Mouse (Mus musculus): ENCODE data around the gene Smim26. TPM values are rescaled to one million over a fixed set of nuclear protein-coding genes. Genes with fewer than 3 reads are reported as not detected.

The Smim26 gene
- polyA plus RNA-seq, 1 experiment from 2014 or later: 31.9 TPM

DNA sequence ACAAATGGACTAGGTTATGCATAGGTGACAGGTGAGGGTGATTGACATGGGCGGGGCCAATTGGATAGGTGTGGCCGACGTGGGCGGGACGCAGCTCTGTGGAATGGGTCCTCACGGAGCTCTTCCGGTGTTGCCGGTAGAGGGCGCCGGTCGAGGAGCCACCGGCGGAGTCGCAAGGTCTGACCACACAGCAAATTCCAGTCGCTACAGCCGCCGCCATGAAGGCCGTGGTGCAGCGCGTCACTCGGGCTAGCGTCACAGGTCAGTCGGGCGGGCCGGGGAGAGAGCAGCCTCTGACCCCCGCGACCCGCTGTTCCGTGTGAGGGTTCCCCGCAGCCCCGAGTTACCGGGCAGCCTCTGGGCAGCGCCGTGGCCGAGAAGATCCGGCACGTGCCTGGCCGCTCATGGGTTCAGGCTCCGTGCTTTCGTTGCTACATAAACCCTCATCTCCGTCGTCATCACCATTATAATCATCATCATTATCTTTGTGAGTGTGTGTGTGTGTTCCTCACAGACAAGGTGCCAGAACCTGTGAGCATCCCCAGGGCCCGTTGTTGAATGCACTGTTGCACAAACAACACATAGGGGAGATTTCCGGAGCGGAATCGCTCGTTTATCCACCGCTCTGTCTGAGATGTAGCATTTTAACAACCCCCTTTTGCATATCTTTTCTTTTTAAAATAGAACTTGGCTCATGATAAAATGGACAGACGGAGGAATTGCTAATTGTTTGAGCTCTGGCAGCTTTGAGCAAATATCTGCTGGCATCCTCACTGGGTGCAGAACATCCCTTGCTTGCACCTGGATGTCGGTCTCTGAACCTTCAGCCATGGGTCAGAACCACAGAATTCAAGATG, 6.2 kb downstream of the Smim26 start, which contains the start of gene Dtd1:
TSS of gene Dtd1 (plus strand) at position 67 of the 857 bp plus-strand sequence.
- H3K27me3 ChIP-seq (ENCODE audit: low read depth, poor library complexity, severe bottlenecking): no peaks in the 10 kb centered on the region
- H3K4me1 ChIP-seq: peaks cover 3% of the 10 kb centered on the region; the same call in 1 of the 2 replicates
- peak within 1 kb of the TSS; percentile 93 for H3K27ac ChIP-seq (replicated peaks)
- H3K9me3 ChIP-seq (replicated peaks): no peaks in the 10 kb centered on the region
- 3% methylated on average over 50 of the region's 50 CpGs for WGBS
- peaks cover 8% of the 10 kb centered on the region for H3K36me3 ChIP-seq
- H3K4me3 ChIP-seq: peak within 1 kb of the TSS; percentile 75
- DNase-seq (ENCODE audit: low spot score): peak; percentile 86

- 97% methylated on average over 1 of the region's 1 CpGs for WGBS
- H3K4me3 ChIP-seq: no peak overlapping the region
- H3K27ac ChIP-seq (replicated peaks): no peak overlapping the region
- DNase-seq (ENCODE audit: low spot score): no peak
- no peaks in the 10 kb centered on the region for H3K27me3 ChIP-seq (ENCODE audit: low read depth, poor library complexity, severe bottlenecking)
- no peaks in the 10 kb centered on the region for H3K9me3 ChIP-seq (replicated peaks)
- H3K4me1 ChIP-seq: peaks cover 3% of the 10 kb centered on the region; the same call in 1 of the 2 replicates
- H3K36me3 ChIP-seq: no peaks in the 10 kb centered on the region
Measured at GRCm38 (mm10) chr2:144601576-144601975, 7.7 kb downstream of the Smim26 start.

- H3K4me1 ChIP-seq: no peaks in the 10 kb centered on the region
- no peak overlapping the region for H3K27ac ChIP-seq (replicated peaks)
- DNase-seq (ENCODE audit: low spot score): no peak
Measured at GRCm38 (mm10) chr2:144613956-144614355, 20.1 kb downstream of the Smim26 start.

GRCm38 (mm10) chr2:144617074-144617874, 23.4 kb downstream of the Smim26 start:
- DNase-seq (ENCODE audit: low spot score): no peak
- Histone ChIP-seq H3K36me3 (no peaks in the 10 kb centered on the region), H3K27ac (replicated peaks) (no peak overlapping the region), H3K27me3 (ENCODE audit: low read depth, poor library complexity, severe bottlenecking) (no peaks in the 10 kb centered on the region), H3K4me1 (peaks cover 4% of the 10 kb centered on the region; the same call in 1 of the 2 replicates), H3K4me3 (no peak overlapping the region), H3K9me3 (replicated peaks) (no peaks in the 10 kb centered on the region)
- WGBS: 91% methylated on average over 16 of the region's 16 CpGs

More at GRCm38 (mm10) chr2:144613956-144614355, 20.1 kb downstream of the Smim26 start:
- Histone ChIP-seq H3K9me3 (replicated peaks) (peaks cover 7% of the 10 kb centered on the region; the same call in 1 of the 2 replicates), H3K36me3 (no peaks in the 10 kb centered on the region), H3K4me3 (no peak overlapping the region), H3K27me3 (ENCODE audit: low read depth, poor library complexity, severe bottlenecking) (no peaks in the 10 kb centered on the region)
- 97% methylated on average over 6 of the region's 6 CpGs for WGBS

DNA sequence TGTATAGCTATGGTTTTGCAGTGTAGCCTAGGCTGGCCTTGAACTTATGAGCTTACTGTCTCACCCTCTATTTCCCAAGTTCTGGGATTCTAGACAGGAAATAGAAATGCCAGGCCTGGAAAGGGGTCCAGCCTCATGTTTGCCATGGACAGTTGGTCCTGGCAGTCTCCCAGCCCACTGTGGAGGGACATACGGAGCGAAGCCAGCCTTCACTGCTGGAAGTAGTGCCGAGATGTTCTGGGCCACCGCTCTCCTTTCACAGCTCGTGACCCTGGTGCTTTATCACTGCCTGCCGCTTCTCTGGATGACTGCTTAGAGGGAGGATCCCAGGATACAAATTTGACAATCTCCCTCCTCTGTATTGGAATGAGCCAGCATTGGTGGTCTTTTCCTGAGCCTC, 27.6 kb downstream of the Smim26 start:
- H3K27ac ChIP-seq (replicated peaks): no peak overlapping the region
- no peaks in the 10 kb centered on the region for H3K27me3 ChIP-seq (ENCODE audit: low read depth, poor library complexity, severe bottlenecking)
- 33% methylated on average over 6 of the region's 6 CpGs for WGBS
- H3K4me1 ChIP-seq: peaks cover 4% of the 10 kb centered on the region; the same call in 1 of the 2 replicates
- no peaks in the 10 kb centered on the region for H3K36me3 ChIP-seq
- 0 out of 2 replicates have a peak, but pooled peaks cover 1% of the 10 kb centered on the region for H3K9me3 ChIP-seq (replicated peaks)
- H3K4me3 ChIP-seq: no peak overlapping the region
- DNase-seq (ENCODE audit: low spot score): no peak

GRCm38 (mm10) chr2:144633551-144633950, 39.7 kb downstream of the Smim26 start:
- Histone ChIP-seq H3K27me3 (ENCODE audit: low read depth, poor library complexity, severe bottlenecking) (no peaks in the 10 kb centered on the region), H3K9me3 (replicated peaks) (0 out of 2 replicates have a peak, but pooled peaks cover 2% of the 10 kb centered on the region), H3K4me3 (no peak overlapping the region), H3K36me3 (no peaks in the 10 kb centered on the region), H3K4me1 (no peaks in the 10 kb centered on the region), H3K27ac (replicated peaks) (no peak overlapping the region)
- no peak for DNase-seq (ENCODE audit: low spot score)
- 85% methylated on average over 2 of the region's 2 CpGs for WGBS

GRCm38 (mm10) chr2:144634231-144634630, 40.4 kb downstream of the Smim26 start:
- no peak for DNase-seq (ENCODE audit: low spot score)
- 85% methylated on average over 5 of the region's 5 CpGs for WGBS

GRCm38 (mm10) chr2:144634729-144635128, 40.9 kb downstream of the Smim26 start:
- no peaks in the 10 kb centered on the region for H3K4me1 ChIP-seq
- H3K9me3 ChIP-seq (replicated peaks): 0 out of 2 replicates have a peak, but pooled peaks cover 2% of the 10 kb centered on the region
- no peak for DNase-seq (ENCODE audit: low spot score)
- no peaks in the 10 kb centered on the region for H3K36me3 ChIP-seq
- H3K27ac ChIP-seq (replicated peaks): no peak overlapping the region
- no peaks in the 10 kb centered on the region for H3K27me3 ChIP-seq (ENCODE audit: low read depth, poor library complexity, severe bottlenecking)
- 94% methylated on average over 2 of the region's 2 CpGs for WGBS
- H3K4me3 ChIP-seq: no peak overlapping the region

More at GRCm38 (mm10) chr2:144634231-144634630, 40.4 kb downstream of the Smim26 start:
- Histone ChIP-seq H3K4me1 (no peaks in the 10 kb centered on the region), H3K9me3 (replicated peaks) (0 out of 2 replicates have a peak, but pooled peaks cover 2% of the 10 kb centered on the region), H3K36me3 (no peaks in the 10 kb centered on the region), H3K4me3 (no peak overlapping the region), H3K27ac (replicated peaks) (no peak overlapping the region), H3K27me3 (ENCODE audit: low read depth, poor library complexity, severe bottlenecking) (no peaks in the 10 kb centered on the region)

- Histone ChIP-seq H3K36me3 (no peaks in the 10 kb centered on the region), H3K4me3 (no peak overlapping the region), H3K27me3 (ENCODE audit: low read depth, poor library complexity, severe bottlenecking) (no peaks in the 10 kb centered on the region), H3K9me3 (replicated peaks) (0 out of 2 replicates have a peak, but pooled peaks cover 2% of the 10 kb centered on the region), H3K27ac (replicated peaks) (no peak overlapping the region), H3K4me1 (peaks cover 8% of the 10 kb centered on the region)
- peak; percentile 54 for DNase-seq (ENCODE audit: low spot score)
- 23% methylated on average over 5 of the region's 5 CpGs for WGBS
Measured at GRCm38 (mm10) chr2:144635644-144636320, 41.9 kb downstream of the Smim26 start.

DNA sequence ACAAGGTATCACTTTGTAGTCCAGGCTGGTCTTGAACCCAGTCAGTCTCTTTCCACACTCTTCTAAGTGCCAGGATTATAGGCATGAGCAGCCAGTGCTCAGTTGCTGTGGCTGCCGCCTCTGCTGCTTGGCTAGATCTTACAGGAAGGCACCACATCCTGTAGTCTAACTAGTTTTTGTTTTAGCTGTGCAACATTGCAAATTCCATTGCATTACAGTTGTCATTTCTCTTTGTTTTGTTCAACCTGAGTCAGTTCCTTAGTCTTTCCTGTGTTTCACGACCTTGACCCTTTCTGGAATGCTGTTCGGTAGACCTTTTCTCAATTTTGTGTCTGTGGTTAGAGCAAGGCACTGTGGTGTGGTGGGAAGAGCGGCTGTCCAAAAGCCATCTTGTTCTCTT, 43.4 kb downstream of the Smim26 start:
- Histone ChIP-seq H3K9me3 (replicated peaks) (0 out of 2 replicates have a peak, but pooled peaks cover 1% of the 10 kb centered on the region), H3K27ac (replicated peaks) (no peak overlapping the region), H3K4me3 (no peak overlapping the region), H3K36me3 (no peaks in the 10 kb centered on the region), H3K4me1 (peaks cover 8% of the 10 kb centered on the region), H3K27me3 (ENCODE audit: low read depth, poor library complexity, severe bottlenecking) (no peaks in the 10 kb centered on the region)
- 84% methylated on average over 4 of the region's 4 CpGs for WGBS
- no peak for DNase-seq (ENCODE audit: low spot score)

DNA sequence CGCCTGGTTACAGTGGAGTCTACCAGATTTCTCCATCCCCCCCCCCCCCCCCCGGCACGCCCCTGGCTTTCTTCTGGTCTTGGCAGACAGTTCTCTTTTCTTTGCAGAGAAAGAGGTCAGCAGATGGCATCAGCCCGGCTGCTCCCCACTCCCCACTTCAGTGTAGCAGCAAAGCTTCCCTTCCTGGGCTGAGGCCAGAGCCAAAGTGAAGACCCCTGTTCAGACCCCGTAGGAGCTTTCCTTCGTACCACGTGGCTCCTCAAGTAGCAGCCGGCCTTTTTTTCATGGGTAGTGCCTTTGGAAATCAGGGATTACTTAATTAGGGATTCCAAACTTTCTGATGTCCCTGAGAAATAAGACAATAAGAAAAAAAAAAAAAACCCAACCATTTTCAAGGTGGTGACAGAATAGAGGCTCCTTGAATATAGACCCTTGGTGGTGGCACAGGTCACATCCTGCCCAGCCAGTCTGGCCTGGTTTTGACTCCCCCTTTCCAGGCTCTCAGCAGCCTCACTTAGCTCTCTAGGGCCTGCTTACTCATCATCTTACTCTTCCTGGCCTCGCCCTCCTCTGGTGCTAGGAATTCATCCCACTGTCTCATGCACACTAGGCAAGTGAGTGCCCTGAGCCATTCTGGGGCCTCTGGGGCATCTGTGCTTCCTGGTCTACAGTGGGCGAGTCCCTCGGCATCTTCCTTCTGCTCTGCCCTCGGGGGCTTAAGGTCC, 44.0 kb downstream of the Smim26 start:
- no peaks in the 10 kb centered on the region for H3K36me3 ChIP-seq
- DNase-seq (ENCODE audit: low spot score): no peak
- WGBS: 90% methylated on average over 12 of the region's 12 CpGs
- peaks cover 8% of the 10 kb centered on the region for H3K4me1 ChIP-seq
- H3K4me3 ChIP-seq: no peak overlapping the region
- no peak overlapping the region for H3K27ac ChIP-seq (replicated peaks)
- H3K9me3 ChIP-seq (replicated peaks): no peaks in the 10 kb centered on the region
- H3K27me3 ChIP-seq (ENCODE audit: low read depth, poor library complexity, severe bottlenecking): no peaks in the 10 kb centered on the region
